Mouse (Mus musculus) MEL (cell line): ENCODE measurements around the gene Itpr1. TPM values are rescaled to one million over a fixed set of nuclear protein-coding genes. Genes with fewer than 3 reads are reported as not detected.

ENCODE experiments used
- DNase-seq: peaks from one replicate; pipeline ENCODE4 v3.0.0; 2011; ENCODE audit warnings: low read depth, low spot score
- H3K27ac ChIP-seq: 2 replicates; pipeline ENCODE4 v1.5.1; 2012; ENCODE audit warnings: low read depth, mild to moderate bottlenecking, control low read depth, low read length, moderate library complexity; ENCODE audit not compliant: control insufficient read depth
- H3K27me3 ChIP-seq, 2 experiments: fragments of 150-350 bp in 1 of 2; sonication (generic) in 1 of 2; 2 replicates each; pipeline ENCODE4 v1.6.1; 2012; ENCODE audit warnings: low read length in 2 of 2, mild to moderate bottlenecking in 2 of 2, improper control_type of control experiment in 1 of 2, moderate library complexity in 1 of 2; ENCODE audit not compliant: insufficient read depth in 2 of 2, control insufficient read depth in 1 of 2
- H3K36me3 ChIP-seq, 2 experiments: 2 replicates each; pipeline ENCODE4 v1.6.1; 2012 to 2014; ENCODE audit warnings: low read length in 2 of 2, improper control_type of control experiment in 1 of 2, inconsistent platforms in 1 of 2, mild to moderate bottlenecking in 1 of 2; ENCODE audit not compliant: insufficient read depth in 2 of 2, control insufficient read depth in 1 of 2
- H3K4me1 ChIP-seq, 2 experiments: fragments of 150-350 bp in 1 of 2; sonication (generic) in 1 of 2; 2 replicates each; pipeline ENCODE4 v1.6.1; 2012; ENCODE audit warnings: low read length in 2 of 2, improper control_type of control experiment in 1 of 2, mild to moderate bottlenecking in 1 of 2; ENCODE audit not compliant: insufficient read depth in 2 of 2, control insufficient read depth in 1 of 2
- H3K4me3 ChIP-seq, 2 experiments: fragments of 150-350 bp in 1 of 2; sonication (generic) in 1 of 2; 2 replicates each; pipeline ENCODE4 v1.5.1; 2012; ENCODE audit warnings: low read depth in 2 of 2, low read length in 2 of 2, mild to moderate bottlenecking in 2 of 2, moderate library complexity in 2 of 2, control low read depth in 1 of 2, improper control_type of control experiment in 1 of 2; ENCODE audit not compliant: control insufficient read depth in 1 of 2, insufficient read depth in 1 of 2
- H3K79me2 ChIP-seq: 2 replicates; pipeline ENCODE4 v1.6.1; 2012; ENCODE audit warnings: mild to moderate bottlenecking, low read length, moderate library complexity; ENCODE audit not compliant: control insufficient read depth, poor library complexity, insufficient read depth
- H3K9ac ChIP-seq: 2 replicates; pipeline ENCODE4 v1.6.1; 2012; ENCODE audit warnings: low read depth, mild to moderate bottlenecking, control low read depth, low read length, moderate library complexity; ENCODE audit not compliant: control insufficient read depth, poor library complexity, severe bottlenecking
- H3K9me3 ChIP-seq: fragments of 150-350 bp; sonication (generic); replicated peaks from 2 replicates; pipeline ENCODE4 v1.6.1; 2012; ENCODE audit warnings: mild to moderate bottlenecking, low read length, improper control_type of control experiment, moderate library complexity; ENCODE audit not compliant: insufficient read depth
- BHLHE40 ChIP-seq: IDR thresholded peaks from 2 replicates; pipeline ENCODE4 v1.6.1; 2012; ENCODE audit warnings: low read depth, mild to moderate bottlenecking, inconsistent platforms, low read length, improper control_type of control experiment, borderline replicate concordance
- CHD1 ChIP-seq: IDR thresholded peaks from 2 replicates; pipeline ENCODE4 v1.6.1; 2012; ENCODE audit warnings: low read depth, mild to moderate bottlenecking, inconsistent platforms, low read length, improper control_type of control experiment
- CHD2 ChIP-seq: IDR thresholded peaks from 2 replicates; pipeline ENCODE4 v1.6.1; 2011; ENCODE audit warnings: low read length, improper control_type of control experiment
- CTCF ChIP-seq, 3 experiments: IDR thresholded peaks in 2 of 3; conservative IDR thresholded peaks in 1 of 3; 2 replicates each; pipeline ENCODE4 v1.5.1; 2011 to 2012; ENCODE audit warnings: low read length in 3 of 3, low read depth in 2 of 3, mild to moderate bottlenecking in 2 of 3, improper control_type of control experiment in 1 of 3, inconsistent platforms in 1 of 3, mixed read lengths in 1 of 3, moderate library complexity in 1 of 3; ENCODE audit not compliant: control insufficient read depth in 1 of 3, insufficient read depth in 1 of 3, poor library complexity in 1 of 3, severe bottlenecking in 1 of 3
- E2F4 ChIP-seq: IDR thresholded peaks from 2 replicates; pipeline ENCODE4 v1.6.1; 2011; ENCODE audit warnings: low read depth, low read length, improper control_type of control experiment, borderline replicate concordance
- ELF1 ChIP-seq: IDR thresholded peaks from 2 replicates; pipeline ENCODE4 v1.6.1; 2014; ENCODE audit warnings: low read depth, mild to moderate bottlenecking, inconsistent platforms, low read length, improper control_type of control experiment, moderate library complexity
- ETS1 ChIP-seq: IDR thresholded peaks from 2 replicates; pipeline ENCODE4 v1.6.1; 2012; ENCODE audit warnings: low read depth, mild to moderate bottlenecking, inconsistent platforms, low read length, improper control_type of control experiment, moderate library complexity
- GABPA ChIP-seq: IDR thresholded peaks from 2 replicates; pipeline ENCODE4 v1.6.1; 2012; ENCODE audit warnings: low read depth, mild to moderate bottlenecking, inconsistent platforms, low read length, improper control_type of control experiment, moderate library complexity
- HCFC1 ChIP-seq: IDR thresholded peaks from 2 replicates; pipeline ENCODE4 v1.6.1; 2012; ENCODE audit warnings: low read depth, mild to moderate bottlenecking, inconsistent platforms, low read length, improper control_type of control experiment, moderate library complexity
- MAFK ChIP-seq: IDR thresholded peaks from 2 replicates; pipeline ENCODE4 v1.6.1; 2011; ENCODE audit warnings: low read depth, mild to moderate bottlenecking, low read length, improper control_type of control experiment, borderline replicate concordance
- MAZ ChIP-seq: IDR thresholded peaks from 2 replicates; pipeline ENCODE4 v1.6.1; 2012; ENCODE audit warnings: low read depth, mild to moderate bottlenecking, inconsistent platforms, low read length, improper control_type of control experiment
- MEF2A ChIP-seq: IDR thresholded peaks from 2 replicates; pipeline ENCODE4 v1.6.1; 2014; ENCODE audit warnings: low read depth, mild to moderate bottlenecking, inconsistent platforms, low read length, improper control_type of control experiment; ENCODE audit not compliant: poor library complexity, insufficient replicate concordance, severe bottlenecking; ENCODE audit errors: extremely low read depth
- MYB ChIP-seq: IDR thresholded peaks from 2 replicates; pipeline ENCODE4 v1.6.1; 2011; ENCODE audit warnings: mild to moderate bottlenecking, low read depth, low read length, improper control_type of control experiment
- MYC ChIP-seq: IDR thresholded peaks from 2 replicates; pipeline ENCODE4 v1.6.1; 2011; ENCODE audit warnings: low read depth, mild to moderate bottlenecking, low read length, improper control_type of control experiment, moderate library complexity
- NELFE ChIP-seq: IDR thresholded peaks from 2 replicates; pipeline ENCODE4 v1.6.1; 2011; ENCODE audit warnings: low read depth, low read length, improper control_type of control experiment
- POLR2AphosphoS2 ChIP-seq: IDR thresholded peaks from 2 replicates; pipeline ENCODE4 v1.6.1; 2011; ENCODE audit warnings: low read length, improper control_type of control experiment
- POLR2AphosphoS5 ChIP-seq: IDR thresholded peaks from 2 replicates; pipeline ENCODE4 v1.6.1; 2012; ENCODE audit warnings: low read depth, borderline replicate concordance, mild to moderate bottlenecking, inconsistent platforms, low read length, moderate library complexity, mixed read lengths
- SIN3A ChIP-seq: IDR thresholded peaks from 2 replicates; pipeline ENCODE4 v1.6.1; 2012; ENCODE audit warnings: low read length, improper control_type of control experiment, inconsistent platforms
- TAL1 ChIP-seq: IDR thresholded peaks from 2 replicates; pipeline ENCODE4 v1.6.1; 2012; ENCODE audit warnings: mild to moderate bottlenecking, inconsistent platforms, low read length, moderate library complexity, mixed read lengths
- TBP ChIP-seq: IDR thresholded peaks from 2 replicates; pipeline ENCODE4 v1.8.0; 2011; ENCODE audit warnings: low read depth, low read length, improper control_type of control experiment
- TCF12 ChIP-seq: IDR thresholded peaks from 2 replicates; pipeline ENCODE4 v1.6.1; 2014; ENCODE audit warnings: low read depth, mild to moderate bottlenecking, inconsistent platforms, low read length, improper control_type of control experiment, moderate library complexity
- UBTF ChIP-seq: IDR thresholded peaks from 2 replicates; pipeline ENCODE4 v1.6.1; 2012; ENCODE audit warnings: low read depth, mild to moderate bottlenecking, inconsistent platforms, low read length, improper control_type of control experiment, moderate library complexity, borderline replicate concordance; ENCODE audit not compliant: insufficient read depth
- USF2 ChIP-seq, 2 experiments: IDR thresholded peaks; 2 replicates each; pipeline ENCODE4 v1.6.1; 2011 to 2012; ENCODE audit warnings: improper control_type of control experiment in 2 of 2, low read length in 2 of 2, borderline replicate concordance in 1 of 2, inconsistent platforms in 1 of 2, low read depth in 1 of 2, mild to moderate bottlenecking in 1 of 2; ENCODE audit not compliant: insufficient read depth in 1 of 2
- ZC3H11A ChIP-seq: IDR thresholded peaks from 2 replicates; pipeline ENCODE4 v1.6.1; 2012; ENCODE audit warnings: low read depth, mild to moderate bottlenecking, inconsistent platforms, low read length, improper control_type of control experiment
- ZKSCAN1 ChIP-seq: IDR thresholded peaks from 2 replicates; pipeline ENCODE4 v1.6.1; 2012; ENCODE audit warnings: low read depth, mild to moderate bottlenecking, inconsistent platforms, low read length, improper control_type of control experiment, moderate library complexity
- ZMIZ1 ChIP-seq: IDR thresholded peaks from 2 replicates; pipeline ENCODE4 v1.6.1; 2012; ENCODE audit warnings: low read depth, mild to moderate bottlenecking, inconsistent platforms, low read length, improper control_type of control experiment, moderate library complexity
- ZNF384 ChIP-seq: IDR thresholded peaks from 2 replicates; pipeline ENCODE4 v1.6.1; 2012; ENCODE audit warnings: low read depth, mild to moderate bottlenecking, inconsistent platforms, low read length, improper control_type of control experiment
- polyA plus RNA-seq, 2 experiments: library from polyadenylated mRNA; stranded (reverse) in 1 of 2; unstranded in 1 of 2; fragments of >175 nt in 1 of 2; fragments of >200 nt in 1 of 2; gene quantifications; 2 replicates each; pipeline versions ENCODE4 v1.2.1 to v1.2.4; 2012; ENCODE audit warnings: low replicate concordance in 2 of 2, low read depth in 1 of 2; ENCODE audit not compliant: insufficient read length in 2 of 2, insufficient read depth in 1 of 2, missing spikeins in 1 of 2
- total RNA-seq: library from RNA; depleted of rRNA; stranded (reverse); fragments of 300-350 nt; gene quantifications from 2 replicates; pipeline ENCODE4 v1.2.3, GENCODE M21; 2012

Gene Itpr1
- total and polyA plus RNA-seq, 3 experiments = 15.6 to 19.0 TPM; not detected in 1

- no peak for TF ChIP-seq USF2 (IDR thresholded peaks at IDR 0.05; ENCODE audit: borderline replicate concordance in 1 of 2, insufficient read depth in 1 of 2, low read depth in 1 of 2, low read length in 2 of 2)
- no peak for TF ChIP-seq SIN3A
- no peak for TF ChIP-seq MAFK
- no peak for TF ChIP-seq E2F4
- TF ChIP-seq ETS1 = peak; percentile 73
- no peak for TF ChIP-seq ZKSCAN1
- TF ChIP-seq BHLHE40 = no peak
- no peak for TF ChIP-seq MEF2A
- TF ChIP-seq POLR2AphosphoS5 = no peak
- no peak for TF ChIP-seq MYC
- no peak for TF ChIP-seq HCFC1
- no peak for TF ChIP-seq ZMIZ1
- TF ChIP-seq UBTF = no peak
- TF ChIP-seq ZNF384 = no peak
- no peak for TF ChIP-seq ELF1
- TF ChIP-seq NELFE = no peak
- no peak for TF ChIP-seq ZC3H11A
- no peak for TF ChIP-seq CTCF (IDR thresholded peaks at IDR 0.05 in 2 of 3, conservative IDR thresholded peaks at IDR 0.05 in 1 of 3; ENCODE audit: control insufficient read depth in 1 of 3, insufficient read depth in 1 of 3, low read depth in 2 of 3, low read length in 3 of 3, poor library complexity in 1 of 3, severe bottlenecking in 1 of 3)
- no peak for TF ChIP-seq MAZ
Observed at GRCm38 (mm10) chr6:108566549-108566948, 353.7 kb downstream of the Itpr1 start (continued).

DNA sequence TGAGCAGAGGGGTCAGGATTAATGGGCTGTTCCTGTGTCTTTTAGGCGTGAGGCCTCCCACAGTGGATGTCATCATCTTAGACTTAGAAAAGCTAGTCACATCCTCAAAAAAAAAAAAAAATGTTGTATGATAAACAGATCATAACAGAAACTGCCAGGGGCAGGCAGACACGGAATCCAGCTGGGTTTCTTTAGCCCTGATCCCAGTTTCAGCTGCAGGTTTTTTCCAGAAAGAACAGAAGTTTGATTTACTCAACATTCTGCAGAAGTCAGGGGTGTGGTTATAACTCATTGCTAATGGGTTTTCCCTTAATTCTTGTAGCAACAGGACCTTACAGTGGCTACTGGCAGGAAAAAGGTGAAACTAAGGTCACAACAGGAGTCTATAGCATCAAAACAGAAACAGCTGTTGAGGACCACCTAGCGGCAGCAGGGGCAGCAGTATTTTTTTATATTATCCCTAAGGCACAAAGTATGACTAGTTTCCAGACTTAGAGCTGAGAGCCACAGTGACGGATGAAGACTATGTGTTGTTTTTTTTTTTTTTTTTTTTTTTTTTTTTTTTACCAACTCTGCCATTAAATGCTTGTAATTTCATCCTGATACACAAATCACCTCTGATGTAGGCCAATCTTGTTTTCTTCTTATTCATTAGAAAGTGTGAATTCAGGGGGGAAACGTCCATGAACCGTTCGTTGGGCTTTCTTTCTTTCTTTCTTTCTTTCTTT, 356.7 kb downstream of the Itpr1 start:
- Histone ChIP-seq H3K4me1 (peaks cover 3 to 16% of the 10 kb centered on the region in 2 experiments), H3K9ac (no peak overlapping the region), H3K79me2 (no peaks in the 10 kb centered on the region), H3K4me3 (no peak overlapping the region), H3K27ac (no peak overlapping the region), H3K27me3 (no peaks in the 10 kb centered on the region)
- DNase-seq = no peak
- no peak for TF ChIP-seq TAL1
- no peak for TF ChIP-seq GABPA
- no peak for TF ChIP-seq ZKSCAN1
- no peak for TF ChIP-seq CHD2
- no peak for TF ChIP-seq NELFE
- no peak for TF ChIP-seq TCF12
- no peak for TF ChIP-seq ELF1
- no peak for TF ChIP-seq USF2 (IDR thresholded peaks at IDR 0.05; ENCODE audit: borderline replicate concordance in 1 of 2, insufficient read depth in 1 of 2, low read depth in 1 of 2, low read length in 2 of 2)
- no peak for TF ChIP-seq TBP
- TF ChIP-seq BHLHE40 = no peak
- TF ChIP-seq MYB = no peak
- TF ChIP-seq ETS1 = no peak
- TF ChIP-seq UBTF = no peak
- no peak for TF ChIP-seq SIN3A
- TF ChIP-seq MYC = no peak
- TF ChIP-seq MAZ = no peak
- TF ChIP-seq POLR2AphosphoS2 = no peak
- no peak for TF ChIP-seq CHD1
- no peak for TF ChIP-seq MAFK
- TF ChIP-seq, all 39 proteins: peak for 0
- Histone ChIP-seq H3K36me3 (peaks cover 0 to 8% of the 10 kb centered on the region in 2 experiments; a peak in 2 of 4 replicates), H3K9me3 (no peaks in the 10 kb centered on the region)
